Mouse (Mus musculus) heart, postnatal 0 days (tissue): Measurements from ENCODE around the gene 9530077C05Rik.

Experiments
- CTCF ChIP-seq: IDR thresholded peaks from 2 replicates; pipeline ENCODE4 v1.5.1; 2016; ENCODE audit warnings: antibody characterized with exemption, control low read depth, low read depth
- EP300 ChIP-seq: IDR thresholded peaks from 2 replicates; pipeline ENCODE4 v1.6.1; 2016; ENCODE audit warnings: antibody characterized with exemption, low read depth

GRCm38 (mm10) chr9:22424196-22424595 lies 12.9 kb downstream of the 9530077C05Rik start:
- no peak for TF ChIP-seq CTCF
- TF ChIP-seq EP300, result no peak
